Mouse (Mus musculus): ENCODE measurements at regions not wholly inside any gene's neighbourhood (a gene's known extent, or its start where the extent isn't known, plus 50 kb on each side); places are given as distances from the start of the nearest gene placed in this dataset.

- CTCF ChIA-PET, result no interaction called here
These were observed 287.0 kb downstream of the Tns3 start for GRCm38 (mm10) chr11:8377301-8377700.

- CTCF ChIA-PET, result no interaction called here
These were observed 298.8 kb downstream of the Tns3 start for GRCm38 (mm10) chr11:8365545-8365944.

GRCm38 (mm10) chr11:8364703-8365433 lies 299.5 kb downstream of the Tns3 start:
- CTCF ChIA-PET, result interaction anchor here (0.6 kb wide), 1 partner anchor 1010 kb away, joined by 3 read pairs; no protein-coding TSS in a partner anchor

GRCm38 (mm10) chr11:8344938-8345337 lies 319.4 kb downstream of the Tns3 start:
- CTCF ChIA-PET, result no interaction called here

GRCm38 (mm10) chr11:8302347-8303188 lies 361.8 kb downstream of the Tns3 start:
- CTCF ChIA-PET, result no interaction called here

GRCm38 (mm10) chr11:8297462-8297861 lies 366.9 kb downstream of the Tns3 start:
- CTCF ChIA-PET, result no interaction called here

GRCm38 (mm10) chr11:8293322-8294014 lies 370.9 kb downstream of the Tns3 start:
- CTCF ChIA-PET, result no interaction called here

GRCm38 (mm10) chr11:8285271-8285670 lies 379.1 kb downstream of the Tns3 start:
- CTCF ChIA-PET, result no interaction called here

- CTCF ChIA-PET, result no interaction called here
These were observed 389.1 kb downstream of the Tns3 start for GRCm38 (mm10) chr11:8275203-8275602.

GRCm38 (mm10) chr11:8269171-8269570 lies 395.2 kb downstream of the Tns3 start:
- CTCF ChIA-PET, result no interaction called here

GRCm38 (mm10) chr11:8254036-8254435 lies 410.3 kb downstream of the Tns3 start:
- CTCF ChIA-PET, result no interaction called here

- CTCF ChIA-PET, result no interaction called here
These were observed 413.0 kb downstream of the Tns3 start for GRCm38 (mm10) chr11:8251360-8251759.

GRCm38 (mm10) chr11:8249468-8249867 lies 414.9 kb downstream of the Tns3 start:
- CTCF ChIA-PET, result no interaction called here

GRCm38 (mm10) chr11:8247535-8247934 lies 416.8 kb downstream of the Tns3 start:
- CTCF ChIA-PET, result no interaction called here

- CTCF ChIA-PET, result no interaction called here
These were observed 417.3 kb downstream of the Tns3 start for GRCm38 (mm10) chr11:8247024-8247423.

- CTCF ChIA-PET, result no interaction called here
These were observed 418.8 kb downstream of the Tns3 start for GRCm38 (mm10) chr11:8245408-8246003.

GRCm38 (mm10) chr11:8238498-8238897 lies 425.8 kb downstream of the Tns3 start:
- CTCF ChIA-PET, result no interaction called here

GRCm38 (mm10) chr11:8237556-8237955 lies 426.8 kb downstream of the Tns3 start:
- CTCF ChIA-PET, result no interaction called here

- CTCF ChIA-PET, result no interaction called here
These were observed 428.3 kb downstream of the Tns3 start for GRCm38 (mm10) chr11:8236056-8236455.

GRCm38 (mm10) chr11:8232636-8233189 lies 431.6 kb downstream of the Tns3 start:
- CTCF ChIA-PET, result no interaction called here

GRCm38 (mm10) chr11:8229787-8230186 lies 434.5 kb downstream of the Tns3 start:
- CTCF ChIA-PET, result no interaction called here

Data from spleen, embryonic (tissue).